Mouse (Mus musculus): ENCODE data around the gene Ran.

- TF ChIP-seq POLR2A (IDR thresholded peaks at IDR 0.05; ENCODE audit: insufficient read depth, low read depth, low read length) (no peak), CTCF (IDR thresholded peaks at IDR 0.05; ENCODE audit: insufficient read depth, low read depth, low read length) (peak; percentile 31; the same call in 1 of the 2 replicates)
These were observed 43.3 kb downstream of the Ran start for GRCm38 (mm10) chr5:129063037-129063791.

Measured in olfactory bulb, adult 2 months (tissue).